Mouse (Mus musculus) kidney, adult 8-10 months (tissue): ENCODE measurements around the gene Ngfr.

Experiments
- DNase-seq, 2 experiments: peaks; one replicate each; pipeline ENCODE4 v3.0.0; 2022

Gene Ngfr

DNA sequence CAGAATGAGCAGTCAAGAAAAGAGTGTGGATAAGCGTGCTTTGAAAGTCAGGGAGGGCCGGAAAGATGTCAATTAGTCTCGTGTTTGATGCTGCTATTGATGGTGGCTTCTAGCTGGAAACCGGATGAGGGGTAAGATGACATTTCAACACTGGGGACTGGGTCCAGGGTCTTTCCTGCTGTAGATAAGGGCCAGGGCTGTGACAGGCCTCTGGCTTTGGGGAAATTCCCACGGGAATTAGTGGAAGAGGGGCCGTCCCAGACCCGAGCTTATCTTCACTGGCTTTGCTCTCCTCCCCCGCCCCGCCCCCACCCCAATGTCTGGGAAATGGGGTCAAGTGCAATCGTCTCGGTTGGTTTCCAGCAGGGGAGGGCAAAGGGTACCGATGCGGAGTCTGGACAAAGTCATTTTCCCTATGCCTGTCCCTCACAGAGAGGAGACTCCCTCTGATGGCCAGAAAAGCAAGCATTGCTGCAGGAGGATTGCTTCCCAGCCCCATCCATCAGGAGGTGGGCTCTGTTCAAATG is 7.2 kb upstream of the Ngfr start:
- DNase-seq, result no peak

DNA sequence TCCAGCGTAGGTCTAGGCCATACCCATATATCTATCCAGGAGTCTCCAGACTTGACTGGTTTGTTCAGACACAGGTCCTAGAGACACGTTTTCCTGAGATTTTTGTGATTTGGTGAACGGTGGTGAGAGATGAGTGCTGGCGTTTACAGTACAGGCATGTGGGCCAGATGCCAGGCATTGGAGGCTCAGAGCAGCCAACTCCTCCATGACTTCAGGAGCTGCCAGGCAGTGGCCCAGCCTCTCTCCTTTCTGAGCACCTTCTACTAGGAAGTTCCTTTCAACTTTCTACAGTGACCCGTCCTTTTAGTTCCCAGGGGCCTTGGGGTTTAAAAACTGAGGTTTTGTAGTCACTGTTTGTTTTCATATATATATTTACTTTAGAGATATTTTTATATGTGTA is 6.0 kb upstream of the Ngfr start:
- no peak for DNase-seq

- no peak for DNase-seq
These were observed 5.2 kb upstream of the Ngfr start for GRCm38 (mm10) chr11:95592691-95593090.

GRCm38 (mm10) chr11:95589195-95589594 is 1.7 kb upstream of the Ngfr start:
- no peak for DNase-seq

GRCm38 (mm10) chr11:95586751-95587422 is 648 bp downstream of the Ngfr start:
- DNase-seq, result no peak

DNA sequence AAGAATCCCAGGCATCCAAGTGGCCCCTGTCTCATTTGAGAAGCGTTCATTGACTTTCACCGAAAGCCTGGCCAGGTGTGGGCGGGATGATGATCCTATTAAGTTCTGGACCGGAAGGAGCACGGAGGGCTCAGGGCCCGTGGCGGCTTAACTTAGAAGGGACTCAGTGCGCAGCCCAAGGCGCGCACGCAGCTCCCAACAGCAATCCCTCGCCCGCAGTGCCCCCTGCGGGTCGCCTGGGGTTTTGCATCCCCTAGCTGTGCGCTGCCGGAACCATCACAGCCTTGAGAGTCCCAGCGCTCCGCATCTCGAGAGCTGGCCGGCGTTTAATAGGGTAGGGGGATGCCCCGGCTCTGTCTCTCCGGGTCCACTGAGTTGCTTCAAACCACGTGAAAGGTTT is 1.4 kb downstream of the Ngfr start:
- DNase-seq, result peak; percentile 54 to 78

- no peak for DNase-seq
These were observed 1.9 kb downstream of the Ngfr start for GRCm38 (mm10) chr11:95585684-95586083.

DNA sequence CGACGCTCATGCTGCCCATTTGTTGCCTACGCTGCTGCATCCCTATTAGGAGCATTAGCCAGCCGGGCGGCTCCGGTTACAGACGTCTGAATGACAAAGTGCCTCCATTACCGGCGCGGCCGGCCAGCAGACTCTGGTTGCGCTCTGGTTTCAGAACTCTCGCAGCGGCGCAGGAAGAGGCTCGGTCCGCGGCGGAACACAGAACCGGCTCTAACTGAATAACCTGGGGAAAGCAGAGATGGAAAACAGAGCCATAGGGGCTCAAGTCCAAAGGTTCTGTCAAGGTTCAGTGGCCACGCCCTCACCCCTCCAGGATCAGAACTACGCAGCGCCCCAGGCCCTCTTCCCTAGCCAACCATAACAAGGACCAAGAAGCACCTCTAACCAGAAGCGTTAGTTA is 2.3 kb downstream of the Ngfr start:
- DNase-seq, result peak; percentile 73 to 80

DNA sequence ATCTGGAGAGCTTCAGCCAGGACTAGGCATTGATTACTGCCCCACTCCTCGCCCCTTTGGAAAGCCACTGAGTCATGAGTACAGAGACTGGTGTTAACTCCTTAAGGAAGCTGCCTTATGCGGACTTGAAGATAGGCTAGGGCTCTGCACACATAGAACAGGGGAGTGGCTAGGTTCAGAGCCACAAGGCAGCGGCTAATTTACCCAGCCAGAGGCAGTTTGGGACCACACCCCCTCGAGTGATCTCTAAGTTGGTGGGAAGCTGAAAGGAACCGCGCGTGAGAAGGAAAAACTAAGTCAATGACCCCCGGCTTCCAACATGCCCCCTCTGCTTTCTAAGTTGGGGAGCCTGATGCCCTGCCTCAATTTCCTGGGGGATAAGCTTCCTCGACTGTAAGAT is 2.9 kb downstream of the Ngfr start:
- no peak for DNase-seq

DNA sequence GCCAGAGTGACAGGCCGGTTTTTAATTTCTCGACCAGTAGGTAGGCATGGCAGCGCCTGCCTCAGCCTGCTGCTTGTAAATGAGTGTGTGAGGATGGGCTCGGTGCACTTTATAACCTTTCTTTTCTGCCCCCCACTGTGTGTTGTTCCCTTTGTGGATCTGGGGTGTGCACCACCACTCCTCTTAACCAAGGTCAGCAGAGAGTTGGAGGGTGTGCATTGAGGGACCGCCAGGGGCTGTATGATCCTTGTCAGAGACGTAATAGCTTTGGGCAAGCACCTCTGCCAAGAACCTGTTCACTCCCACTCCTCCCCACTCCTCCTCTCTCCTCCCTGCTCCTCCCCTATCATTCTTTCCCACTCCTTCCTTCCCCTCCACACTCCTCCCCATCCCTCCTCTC is 4.1 kb downstream of the Ngfr start:
- no peak for DNase-seq

DNA sequence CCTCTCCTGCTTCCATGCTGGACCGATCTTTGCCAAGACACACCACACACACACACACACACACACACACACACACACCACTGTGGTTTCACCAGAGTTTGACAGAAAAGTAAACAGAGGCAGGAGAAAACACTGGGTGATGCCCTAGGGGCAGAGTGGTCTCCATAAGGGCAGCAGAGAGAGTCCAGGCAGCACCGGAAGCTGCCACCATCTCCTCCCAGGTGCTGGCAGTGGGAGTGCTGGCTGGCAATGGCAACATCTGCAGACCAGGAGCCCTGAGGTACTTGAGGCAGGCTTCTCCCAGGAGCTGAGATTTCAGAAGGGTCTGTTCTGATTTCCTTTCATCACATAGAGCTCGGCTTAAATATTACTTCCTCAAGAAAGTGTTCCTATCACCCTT is 5.3 kb downstream of the Ngfr start:
- DNase-seq, result no peak

- DNase-seq, result no peak
These were observed 8.1 kb downstream of the Ngfr start for GRCm38 (mm10) chr11:95579455-95579854.

GRCm38 (mm10) chr11:95577776-95578446 is 9.6 kb downstream of the Ngfr start:
- peak in 1 of 2 experiments; percentile 20 for DNase-seq

DNA sequence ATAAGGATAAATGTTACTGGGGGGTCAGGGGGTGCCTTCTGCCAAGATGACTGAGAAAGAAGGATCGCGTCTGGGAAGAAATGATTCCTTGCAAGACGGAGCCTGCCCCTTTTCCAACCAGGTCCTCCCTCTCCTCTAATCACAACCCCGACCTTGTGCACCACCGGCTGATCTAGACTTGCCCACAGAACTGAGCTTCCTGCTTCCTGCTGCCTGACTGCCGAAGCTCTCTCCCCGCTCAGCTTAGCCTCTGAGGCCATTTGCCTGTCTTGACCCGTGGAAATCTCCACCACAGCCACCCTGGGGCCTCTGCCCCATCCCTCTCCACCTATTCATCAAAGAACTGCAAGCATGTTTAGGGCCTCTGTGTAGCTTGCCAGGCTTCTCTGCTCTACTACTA is 11.2 kb downstream of the Ngfr start:
- DNase-seq, result no peak

- DNase-seq, result no peak
These were observed 11.7 kb downstream of the Ngfr start for GRCm38 (mm10) chr11:95575791-95576190.

GRCm38 (mm10) chr11:95574786-95575334 is 12.7 kb downstream of the Ngfr start:
- DNase-seq, result no peak

- DNase-seq, result no peak
These were observed 15.3 kb downstream of the Ngfr start for GRCm38 (mm10) chr11:95572227-95572626.

DNA sequence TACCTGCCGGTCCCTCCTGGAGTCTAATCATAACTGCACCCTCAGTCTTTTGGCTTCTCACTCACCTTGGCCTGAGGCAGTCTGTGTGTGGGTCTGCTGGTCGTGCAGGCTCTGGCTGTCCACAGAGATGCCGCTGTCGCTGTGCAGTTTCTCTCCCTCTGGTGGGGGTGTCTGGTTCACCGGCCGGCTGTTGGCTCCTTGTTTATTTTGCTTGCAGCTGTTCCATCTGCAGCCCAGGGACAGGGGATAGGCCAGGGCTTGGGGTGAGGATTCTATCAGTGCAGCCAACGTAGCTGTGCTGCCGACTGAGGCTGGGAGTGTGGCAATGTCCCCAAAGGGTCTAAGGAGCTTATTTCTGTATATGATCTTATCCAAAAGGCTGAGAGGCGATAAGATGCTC is 15.8 kb downstream of the Ngfr start:
- DNase-seq, result no peak

- DNase-seq, result no peak
These were observed 16.5 kb downstream of the Ngfr start for GRCm38 (mm10) chr11:95570827-95571619.

GRCm38 (mm10) chr11:95569908-95570307 is 17.6 kb downstream of the Ngfr start:
- no peak for DNase-seq

- DNase-seq, result no peak
These were observed 19.4 kb downstream of the Ngfr start for GRCm38 (mm10) chr11:95567936-95568715.

- no peak for DNase-seq
These were observed 20.2 kb downstream of the Ngfr start for GRCm38 (mm10) chr11:95567366-95567765.

DNA sequence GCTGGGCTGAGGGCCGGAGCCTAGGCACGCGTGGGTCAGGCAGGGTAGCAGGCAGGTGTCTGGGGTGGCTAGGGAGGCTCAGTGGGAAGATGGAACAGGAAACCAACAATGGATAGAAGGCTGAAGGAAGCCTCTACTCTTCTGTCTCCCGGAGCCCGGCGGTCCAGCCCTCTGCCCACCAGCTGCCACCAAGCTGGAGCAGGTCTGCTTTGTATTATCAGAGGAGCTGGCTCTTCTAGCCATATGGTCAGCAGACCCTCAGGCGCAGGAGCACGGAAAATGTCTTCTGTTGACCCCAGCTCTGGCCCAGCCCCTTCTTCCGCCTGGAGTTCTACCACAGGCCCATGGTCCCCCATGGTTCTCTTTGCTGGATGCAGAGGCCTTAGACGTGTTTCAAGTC is 22.2 kb downstream of the Ngfr start:
- DNase-seq, result no peak
